In the genomic region with DNA sequence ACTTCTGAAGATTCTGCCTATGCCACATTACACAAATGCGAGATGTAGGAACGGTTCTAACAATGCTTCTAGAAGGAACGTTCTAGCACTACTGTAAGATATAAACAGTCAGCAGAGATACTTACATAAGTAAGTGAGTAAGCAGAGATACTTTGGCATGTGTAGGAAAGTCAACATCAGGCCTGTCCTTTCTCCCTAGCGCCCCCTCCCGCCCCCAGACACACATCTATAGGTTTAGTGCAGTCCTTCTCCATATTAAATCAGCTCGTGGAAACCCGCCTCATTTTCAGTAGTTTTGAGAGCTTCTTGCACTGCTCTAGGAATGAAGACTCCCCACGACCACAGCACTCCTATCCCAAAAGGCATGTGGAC, we compare ENCODE assay signal across 8 mouse cellular contexts. TPM values are rescaled to one million over a fixed set of nuclear protein-coding genes. Genes with fewer than 3 reads are reported as not detected.
DNase-seq lines count a peak whose midpoint lies in the region; ATAC-seq and TF ChIP-seq lines count a peak whose summit lies in the region.

No protein-coding gene starts in this region.

- intact Hi-C loops in heart, postnatal 36 days (cut with DNase I) = loop anchor here (5.0 kb wide), 1 partner anchor 225 kb away; no protein-coding TSS in a partner anchor

- no peak for ATAC-seq in heart, embryonic 13.5 days (ENCODE audit: extremely low read depth, insufficient number of reproducible peaks, low FRiP score, low TSS enrichment)
- ATAC-seq in intestine, embryonic 15.5 days = peak; percentile 57

- peak overlapping the region; percentile 88; the same call in 1 of the 2 replicates for H3K27ac ChIP-seq in heart, embryonic 13.5 days (replicated peaks)
- peak overlapping the region; percentile 57 for H3K27ac ChIP-seq in MEL (ENCODE audit: control insufficient read depth, low read depth, low read length)
- peak overlapping the region; percentile 72; the same call in 1 of the 2 replicates for H3K27ac ChIP-seq in intestine, embryonic 15.5 days

- TF ChIP-seq RAD21 in MEL (IDR thresholded peaks at IDR 0.05; ENCODE audit: low read depth, low read length) = no peak

- TF ChIP-seq EP300 in MEL (IDR thresholded peaks at IDR 0.05; ENCODE audit: low read depth in 1 of 2, low read length in 2 of 2) = no peak

- H3K4me3 ChIP-seq in heart, embryonic 13.5 days = peak overlapping the region; percentile 64
- peak overlapping the region; percentile 72 to 84 for H3K4me3 ChIP-seq in MEL (ENCODE audit: control insufficient read depth in 1 of 2, insufficient read depth in 1 of 2, low read depth in 2 of 2, low read length in 2 of 2)
- peak overlapping the region; percentile 82 for H3K4me3 ChIP-seq in erythroblast, embryonic 14.5 days (replicated peaks)
- peak overlapping the region; percentile 48 for H3K4me3 ChIP-seq in intestine, embryonic 15.5 days (replicated peaks)

- peak overlapping the region; percentile 79 for H3K9ac ChIP-seq in heart, embryonic 13.5 days
- H3K9ac ChIP-seq in MEL (ENCODE audit: control insufficient read depth, low read depth, low read length, poor library complexity, severe bottlenecking) = peak overlapping the region; percentile 78
- H3K9ac ChIP-seq in intestine, embryonic 15.5 days = peak overlapping the region; percentile 67

- DNase-seq in heart, postnatal 36 days = no peak
- peak; percentile 97 for DNase-seq in MEL (ENCODE audit: low read depth, low spot score)
- DNase-seq in lung, postnatal 25 days (ENCODE audit: low spot score) = peak; percentile 33
- peak; percentile 43 to 50 for DNase-seq in right cerebral cortex, postnatal 36 days (ENCODE audit: low spot score in 2 of 2)
- no peak for DNase-seq in layer of hippocampus, adult 11-12 months (ENCODE audit: low spot score)

- TF ChIP-seq CTCF in MEL (IDR thresholded peaks at IDR 0.05 in 2 of 3, conservative IDR thresholded peaks at IDR 0.05 in 1 of 3; ENCODE audit: control insufficient read depth in 1 of 3, insufficient read depth in 1 of 3, low read depth in 2 of 3, low read length in 3 of 3, poor library complexity in 1 of 3, severe bottlenecking in 1 of 3) = peak in 2 of 3 experiments; percentile 57 to 87; a peak in 4 of 6 replicates

- 14% methylated on average over 8 of the region's 8 CpGs for WGBS in heart, embryonic 13.5 days
- WGBS in intestine, embryonic 15.5 days = 19% methylated on average over 8 of the region's 8 CpGs

- H3K27me3 ChIP-seq in heart, embryonic 13.5 days (replicated peaks) = peaks cover 13% of the 10 kb centered on the region
- no peaks in the 10 kb centered on the region for H3K27me3 ChIP-seq in MEL (ENCODE audit: control insufficient read depth in 1 of 2, insufficient read depth in 2 of 2, low read length in 2 of 2)
- no peaks in the 10 kb centered on the region for H3K27me3 ChIP-seq in erythroblast, embryonic 14.5 days (ENCODE audit: control insufficient read depth)
- H3K27me3 ChIP-seq in intestine, embryonic 15.5 days (replicated peaks) = no peaks in the 10 kb centered on the region

- peak overlapping the region; percentile 93 for H3K4me2 ChIP-seq in heart, embryonic 13.5 days
- peak overlapping the region; percentile 93 for H3K4me2 ChIP-seq in intestine, embryonic 15.5 days (replicated peaks)

- H3K4me1 ChIP-seq in heart, embryonic 13.5 days = peaks cover 12% of the 10 kb centered on the region
- H3K4me1 ChIP-seq in MEL (ENCODE audit: control insufficient read depth in 1 of 2, insufficient read depth in 2 of 2, low read length in 2 of 2) = peaks cover 2 to 20% of the 10 kb centered on the region in 2 experiments
- H3K4me1 ChIP-seq in erythroblast, embryonic 14.5 days (ENCODE audit: control insufficient read depth) = peaks cover 39% of the 10 kb centered on the region
- H3K4me1 ChIP-seq in intestine, embryonic 15.5 days (replicated peaks) = peaks cover 3% of the 10 kb centered on the region; the same call in 1 of the 2 replicates

- H3K79me2 ChIP-seq in MEL (ENCODE audit: control insufficient read depth, insufficient read depth, low read length, poor library complexity) = no peaks in the 10 kb centered on the region; the same call in 1 of the 2 replicates

- H3K9me3 ChIP-seq in heart, embryonic 13.5 days = no peaks in the 10 kb centered on the region
- H3K9me3 ChIP-seq in MEL (replicated peaks; ENCODE audit: insufficient read depth, low read length) = no peaks in the 10 kb centered on the region
- no peaks in the 10 kb centered on the region for H3K9me3 ChIP-seq in erythroblast, embryonic 14.5 days (ENCODE audit: control insufficient read depth, low read length)
- H3K9me3 ChIP-seq in intestine, embryonic 15.5 days = no peaks in the 10 kb centered on the region

- H3K36me3 ChIP-seq in heart, embryonic 13.5 days = no peaks in the 10 kb centered on the region
- H3K36me3 ChIP-seq in MEL (ENCODE audit: control insufficient read depth in 1 of 2, insufficient read depth in 2 of 2, low read length in 2 of 2) = peaks cover 0 to 10% of the 10 kb centered on the region in 2 experiments; a peak in 2 of 4 replicates
- peaks cover 7% of the 10 kb centered on the region for H3K36me3 ChIP-seq in erythroblast, embryonic 14.5 days (ENCODE audit: control insufficient read depth)
- H3K36me3 ChIP-seq in intestine, embryonic 15.5 days = no peaks in the 10 kb centered on the region

- no peak for TF ChIP-seq POLR2A in MEL (IDR thresholded peaks at IDR 0.05; ENCODE audit: control insufficient read depth in 1 of 2, insufficient read depth in 1 of 2, low read depth in 1 of 2, low read length in 2 of 2, poor library complexity in 1 of 2)

TF ChIP-seq in MEL, 35 proteins besides CTCF, POLR2A, EP300 and RAD21:
- TF ChIP-seq CHD1 (IDR thresholded peaks at IDR 0.05; ENCODE audit: low read depth, low read length) (no peak), TBP (IDR thresholded peaks at IDR 0.05; ENCODE audit: low read depth, low read length) (peak; percentile 78)

RNA-seq across cellular contexts. Expression of a gene that starts 7.9 kb away (rescaled TPM):
- 3.3 and 5.9 TPM in 2 replicates for polyA plus RNA-seq in heart, embryonic 13.5 days (2015; fragmentation: Nextera tagmentation; extraction: Ambion mirVana)
- 10 to 100 TPM; 51.8 to 59.2 TPM for total RNA-seq in heart, postnatal 36 days (2021)
- total RNA-seq in MEL (2012; rRNA removed) = 6,680 and 8,754 TPM in 2 replicates
- 10 to 100 TPM in 1 of 2 experiments, not detected in 1; 11.2 TPM for polyA plus RNA-seq in MEL (2012; ENCODE audit: insufficient read depth in 1 of 2, insufficient read length in 2 of 2, low read depth in 1 of 2, low replicate concordance in 2 of 2, missing spikeins in 1 of 2)
- polyA plus RNA-seq in erythroblast, embryonic 14.5 days (2012) = 0.89 and 1.4 TPM in 2 replicates
- polyA plus RNA-seq in intestine, embryonic 15.5 days (2015; fragmentation: Nextera tagmentation; extraction: Ambion mirVana) = 6.5 and 9.2 TPM in 2 replicates

RNA-seq across cellular contexts. Expression of a gene that starts 9.0 kb away (rescaled TPM):
- 28.3 and 29.4 TPM in 2 replicates for polyA plus RNA-seq in heart, embryonic 13.5 days (2015; fragmentation: Nextera tagmentation; extraction: Ambion mirVana)
- 10 to 100 TPM; 36.6 to 38.6 TPM for total RNA-seq in heart, postnatal 36 days (2021)
- total RNA-seq in MEL (2012; rRNA removed) = 3,962 and 5,017 TPM in 2 replicates
- polyA plus RNA-seq in MEL (2012; ENCODE audit: insufficient read depth in 1 of 2, insufficient read length in 2 of 2, low read depth in 1 of 2, low replicate concordance in 2 of 2, missing spikeins in 1 of 2) = 10 to 100 TPM in 1 of 2 experiments, not detected in 1; 71.7 TPM
- polyA plus RNA-seq in erythroblast, embryonic 14.5 days (2012) = 24.1 and 60.1 TPM in 2 replicates
- polyA plus RNA-seq in intestine, embryonic 15.5 days (2015; fragmentation: Nextera tagmentation; extraction: Ambion mirVana) = 49.9 and 61.1 TPM in 2 replicates

RNA-seq across cellular contexts. Expression of a gene that starts 14.3 kb away (rescaled TPM):
- polyA plus RNA-seq in heart, embryonic 13.5 days (2015; fragmentation: Nextera tagmentation; extraction: Ambion mirVana) = 3.9 and 5.4 TPM in 2 replicates
- 10 to 100 TPM; 14.0 to 17.5 TPM for total RNA-seq in heart, postnatal 36 days (2021)
- 195 and 290 TPM in 2 replicates for total RNA-seq in MEL (2012; rRNA removed)
- 1 to 10 TPM in 1 of 2 experiments, not detected in 1; 1.5 TPM for polyA plus RNA-seq in MEL (2012; ENCODE audit: insufficient read depth in 1 of 2, insufficient read length in 2 of 2, low read depth in 1 of 2, low replicate concordance in 2 of 2, missing spikeins in 1 of 2)
- 3.1 and 7.2 TPM in 2 replicates for polyA plus RNA-seq in erythroblast, embryonic 14.5 days (2012)
- polyA plus RNA-seq in intestine, embryonic 15.5 days (2015; fragmentation: Nextera tagmentation; extraction: Ambion mirVana) = 10.7 and 10.9 TPM in 2 replicates

RNA-seq across cellular contexts. Expression of a gene that starts 16.4 kb away (rescaled TPM):
- polyA plus RNA-seq in heart, embryonic 13.5 days (2015; fragmentation: Nextera tagmentation; extraction: Ambion mirVana) = 1.3 and 1.5 TPM in 2 replicates
- total RNA-seq in heart, postnatal 36 days (2021) = 1 to 10 TPM in 1 of 2 experiments, under 1 TPM in 1; 0.47 to 1.4 TPM
- total RNA-seq in MEL (2012; rRNA removed) = 3.4 and 4.7 TPM in 2 replicates
- 1 to 10 TPM in 1 of 2 experiments, not detected in 1; 2.8 TPM for polyA plus RNA-seq in MEL (2012; ENCODE audit: insufficient read depth in 1 of 2, insufficient read length in 2 of 2, low read depth in 1 of 2, low replicate concordance in 2 of 2, missing spikeins in 1 of 2)
- not detected in 2 replicates for polyA plus RNA-seq in erythroblast, embryonic 14.5 days (2012)
- 2.3 and 3.0 TPM in 2 replicates for polyA plus RNA-seq in intestine, embryonic 15.5 days (2015; fragmentation: Nextera tagmentation; extraction: Ambion mirVana)

RNA-seq across cellular contexts. Expression of a gene that starts 30.9 kb away (rescaled TPM):
- polyA plus RNA-seq in heart, embryonic 13.5 days (2015; fragmentation: Nextera tagmentation; extraction: Ambion mirVana) = 0.24 and 0.46 TPM in 2 replicates
- total RNA-seq in heart, postnatal 36 days (2021) = not detected
- total RNA-seq in MEL (2012; rRNA removed) = 1.3 and 1.5 TPM in 2 replicates
- not detected for polyA plus RNA-seq in MEL (2012; ENCODE audit: insufficient read depth in 1 of 2, insufficient read length in 2 of 2, low read depth in 1 of 2, low replicate concordance in 2 of 2, missing spikeins in 1 of 2)
- not detected in 2 replicates for polyA plus RNA-seq in erythroblast, embryonic 14.5 days (2012)
- polyA plus RNA-seq in intestine, embryonic 15.5 days (2015; fragmentation: Nextera tagmentation; extraction: Ambion mirVana) = 1.0 and 1.3 TPM in 2 replicates

Comparison
In these comparisons a context has a peak if more than half of its experiments do, and no peak if none do; other contexts are left out.
1. DNase-seq: peak in MEL (single experiment), lung, postnatal 25 days (single experiment) and right cerebral cortex, postnatal 36 days (2 of 2); none in heart, postnatal 36 days (0 of 2) and layer of hippocampus, adult 11-12 months (single experiment).
2. Peak in every context shown above with its lines, with median percentiles within 50 percentile points of each other: H3K27ac ChIP-seq, H3K4me3 ChIP-seq and H3K9ac ChIP-seq.